Mouse (Mus musculus) embryo, embryonic 10.5 days (tissue): Measurements from ENCODE around the gene Xcl1.

ENCODE experiments used
- DNase-seq: peaks from one replicate; pipeline ENCODE4 v3.0.0-alpha.2; 2015; ENCODE audit warnings: low spot score

Xcl1 gene

GRCm38 (mm10) chr1:164905047-164905446 is 30.3 kb downstream of the Xcl1 start:
- peak; percentile 66 for DNase-seq

GRCm38 (mm10) chr1:164900696-164901095 is 34.6 kb downstream of the Xcl1 start:
- no peak for DNase-seq

- no peak for DNase-seq
These were observed 35.1 kb downstream of the Xcl1 start for GRCm38 (mm10) chr1:164900226-164900625.

- peak; percentile 27 for DNase-seq
These were observed 35.8 kb downstream of the Xcl1 start for GRCm38 (mm10) chr1:164899506-164899905.

GRCm38 (mm10) chr1:164898846-164899351 is 36.4 kb downstream of the Xcl1 start:
- peak; percentile 85 for DNase-seq

GRCm38 (mm10) chr1:164897163-164897817 is 38.0 kb downstream of the Xcl1 start:
- no peak for DNase-seq

- peak; percentile 24 for DNase-seq
These were observed 38.8 kb downstream of the Xcl1 start for GRCm38 (mm10) chr1:164896211-164897145.

- no peak for DNase-seq
These were observed 39.5 kb downstream of the Xcl1 start for GRCm38 (mm10) chr1:164895806-164896205.

GRCm38 (mm10) chr1:164890366-164890765 is 45.0 kb downstream of the Xcl1 start:
- DNase-seq: no peak

GRCm38 (mm10) chr1:164888563-164888962 is 46.8 kb downstream of the Xcl1 start:
- no peak for DNase-seq

GRCm38 (mm10) chr1:164887775-164888174 is 47.6 kb downstream of the Xcl1 start:
- no peak for DNase-seq

- no peak for DNase-seq
These were observed 53.4 kb downstream of the Xcl1 start for GRCm38 (mm10) chr1:164881891-164882290.
